Mouse (Mus musculus) CD4-positive helper T cell, adult 2 months (primary cell): ENCODE data around the gene Olfr1238.

Experiments used
- DNase-seq: peaks from one replicate; pipeline ENCODE4 v3.0.0-alpha.2; 2012; ENCODE audit warnings: low read depth, missing footprints, low spot score

The Olfr1238 gene

DNA sequence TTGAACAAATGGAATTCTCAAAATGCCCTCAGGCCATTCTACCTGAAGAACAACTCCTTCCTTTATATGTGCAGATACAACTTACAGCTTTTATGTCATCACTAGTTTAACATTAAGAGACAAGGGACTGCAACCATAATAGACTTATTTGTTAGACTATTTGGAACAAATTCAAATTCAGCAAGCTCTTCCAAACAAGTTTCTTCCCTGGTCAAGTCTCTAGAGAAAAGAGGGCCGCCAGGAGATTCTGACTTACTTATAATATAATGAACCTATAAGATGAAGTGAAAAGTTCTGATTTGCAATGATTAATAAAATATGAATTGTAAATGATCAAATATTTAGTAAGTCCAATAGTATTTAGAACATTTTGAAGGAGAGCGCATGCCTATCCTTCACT, at the start of gene Olfr1238:
Gene Olfr1238 (minus strand): TSS at position 101 of the 400 bp plus-strand sequence.
- no peak for DNase-seq

DNA sequence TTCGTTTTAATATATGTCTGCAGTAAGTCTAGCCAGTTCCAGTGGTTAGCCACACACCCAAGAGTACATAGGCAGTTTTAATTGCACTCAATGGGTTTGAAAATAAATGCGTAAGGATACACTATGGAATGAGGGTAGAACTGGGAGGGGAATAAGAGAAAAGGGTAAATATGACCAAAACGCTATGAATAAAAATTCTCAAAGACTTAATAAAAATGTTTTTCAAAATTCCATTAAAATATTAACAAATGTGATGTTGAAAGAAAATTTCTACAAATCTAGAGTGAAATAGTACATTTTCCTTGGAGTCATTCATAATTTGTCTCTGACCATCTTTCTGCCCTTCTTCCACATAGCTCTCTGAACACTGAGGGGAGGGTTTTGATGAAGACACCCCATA, 33.4 kb upstream of the Olfr1238 start, which contains the start of gene Olfr1240:
Gene Olfr1240 (minus strand): TSS at position 101 of the 400 bp plus-strand sequence.
- no peak for DNase-seq

- no peak for DNase-seq
Observed at GRCm38 (mm10) chr2:89420307-89420706, 10.8 kb upstream of the Olfr1238 start, which contains the start of gene Olfr1239. TSS of gene Olfr1239 (minus strand) at chr2:89420407.

GRCm38 (mm10) chr2:89414557-89414956, 5.1 kb upstream of the Olfr1238 start:
- DNase-seq = no peak

DNA sequence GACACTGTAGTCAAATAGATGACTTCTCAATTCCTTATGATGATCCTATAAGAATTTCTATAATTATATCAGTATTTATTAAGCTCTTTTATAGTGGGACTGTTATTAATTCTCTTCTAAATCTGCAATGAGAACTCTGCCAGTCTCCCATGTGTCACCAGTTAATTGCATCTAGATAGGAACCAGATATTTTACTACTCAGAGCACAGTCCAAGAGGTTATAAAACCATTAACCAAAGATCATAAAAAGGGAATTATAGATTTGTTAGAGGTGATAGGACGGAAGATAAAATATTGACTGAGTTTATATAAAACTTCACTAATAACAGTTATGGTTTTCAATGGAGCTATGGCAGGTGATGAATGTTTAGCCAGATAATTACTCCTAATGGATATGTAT, 8.6 kb downstream of the Olfr1238 start:
- DNase-seq = no peak

DNA sequence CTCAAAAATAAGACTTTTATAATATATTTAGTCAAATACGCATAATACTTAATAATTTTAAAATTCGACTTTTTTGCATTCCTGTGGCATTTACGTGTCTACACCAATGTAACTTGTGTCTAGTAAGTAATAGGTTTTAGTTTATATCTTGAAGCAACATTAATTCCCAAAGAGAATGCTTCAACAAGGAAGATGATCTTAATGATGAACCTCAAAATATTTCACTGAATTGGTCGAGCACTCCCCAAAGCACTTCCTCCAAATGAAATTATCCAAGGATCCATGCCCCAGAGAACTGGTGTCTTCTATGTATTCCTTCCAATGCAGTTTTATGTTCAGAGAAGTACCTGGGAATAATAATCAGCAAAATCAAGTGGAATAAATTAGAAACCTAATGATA, 44.7 kb downstream of the Olfr1238 start, which contains the start of gene Olfr1234:
Gene Olfr1234 (minus strand): TSS at position 101 of the 400 bp plus-strand sequence.
- DNase-seq = no peak
